Mouse (Mus musculus) spleen, embryonic (tissue): ENCODE measurements around the gene Hexim1.

Experiments used
- CTCF ChIA-PET: fragments of 350-600 bp; sonication (Branson Sonifier 250); formaldehyde crosslinking; loops from one replicate; lab custom pipeline; 2022; lab: Charles Lee

Gene Hexim1

GRCm38 (mm10) chr11:103096979-103097894 lies 18.8 kb upstream of the Hexim1 start:
- CTCF ChIA-PET = no interaction called here

- CTCF ChIA-PET = no interaction called here
Observed at GRCm38 (mm10) chr11:103098531-103099190, 17.4 kb upstream of the Hexim1 start.

- CTCF ChIA-PET = no interaction called here
Observed at GRCm38 (mm10) chr11:103099352-103099940, 16.6 kb upstream of the Hexim1 start.

- CTCF ChIA-PET = interaction anchor here (0.6 to 1.0 kb wide), 2 partner anchors 59 to 83 kb away, joined by 3 to 9 read pairs; no protein-coding TSS in a partner anchor
Observed at GRCm38 (mm10) chr11:103100361-103100760, 15.7 kb upstream of the Hexim1 start.

- CTCF ChIA-PET = interaction anchor here (0.7 to 1.0 kb wide), 3 partner anchors 22 to 116 kb away, joined by 3 read pairs; no protein-coding TSS in a partner anchor
Observed at GRCm38 (mm10) chr11:103101481-103101865, 14.6 kb upstream of the Hexim1 start, which contains the start of the genes Plcd3 and Acbd4. Gene Plcd3, minus strand, starts transcription at chr11:103101658. Gene Acbd4, plus strand, starts transcription at chr11:103101682.

- CTCF ChIA-PET = interaction anchor here (0.7 to 1.2 kb wide), 3 partner anchors 13 to 116 kb away, joined by 3 read pairs; no protein-coding TSS in a partner anchor
Observed at GRCm38 (mm10) chr11:103101866-103102501, 14.0 kb upstream of the Hexim1 start.

- CTCF ChIA-PET = interaction anchor here (0.6 to 1.2 kb wide), 4 partner anchors 12 to 95 kb away, joined by 3 to 4 read pairs (median 3); partner anchors contain the start of gene Hexim1
Observed at GRCm38 (mm10) chr11:103102725-103103349, 13.2 kb upstream of the Hexim1 start.

GRCm38 (mm10) chr11:103103621-103104020 lies 12.4 kb upstream of the Hexim1 start:
- CTCF ChIA-PET = interaction anchor here (1.2 to 2.5 kb wide), 2 partner anchors 12 to 55 kb away, joined by 3 to 15 read pairs; partner anchors contain the start of gene Hexim1

GRCm38 (mm10) chr11:103104469-103104868 lies 11.6 kb upstream of the Hexim1 start:
- CTCF ChIA-PET = interaction anchor here (1.2 to 2.5 kb wide), 3 partner anchors 11 to 55 kb away, joined by 3 to 15 read pairs (median 6); partner anchors contain the start of gene Hexim1

GRCm38 (mm10) chr11:103105180-103105725 lies 10.8 kb upstream of the Hexim1 start:
- CTCF ChIA-PET = interaction anchor here (1.8 to 2.5 kb wide), 2 partner anchors 11 to 54 kb away, joined by 6 to 15 read pairs; partner anchors contain the start of gene Hexim1

- CTCF ChIA-PET = interaction anchor here (0.6 to 2.5 kb wide), 3 partner anchors 10 to 54 kb away, joined by 5 to 15 read pairs (median 6); partner anchors contain the start of gene Hexim1
Observed at GRCm38 (mm10) chr11:103105810-103106209, 10.2 kb upstream of the Hexim1 start.

- CTCF ChIA-PET = interaction anchor here (0.6 to 1.8 kb wide), 2 partner anchors 10 to 53 kb away, joined by 5 to 6 read pairs; partner anchors contain the start of gene Hexim1
Observed at GRCm38 (mm10) chr11:103106386-103106785, 9.6 kb upstream of the Hexim1 start.

GRCm38 (mm10) chr11:103111301-103111700 lies 4.7 kb upstream of the Hexim1 start:
- CTCF ChIA-PET = no interaction called here

- CTCF ChIA-PET = no interaction called here
Observed at GRCm38 (mm10) chr11:103111881-103112551, 4.0 kb upstream of the Hexim1 start.

- CTCF ChIA-PET = no interaction called here
Observed at GRCm38 (mm10) chr11:103112552-103112912, 3.5 kb upstream of the Hexim1 start.

- CTCF ChIA-PET = no interaction called here
Observed at GRCm38 (mm10) chr11:103113005-103113404, 3.0 kb upstream of the Hexim1 start.

- CTCF ChIA-PET = interaction anchor here (2.2 kb wide), 1 partner anchor 19 kb away, joined by 6 read pairs; the partner anchor contains the start of gene Hexim2
Observed at GRCm38 (mm10) chr11:103113771-103114170, 2.3 kb upstream of the Hexim1 start.

- CTCF ChIA-PET = interaction anchor here (0.6 to 2.2 kb wide), 3 partner anchors 12 to 60 kb away, joined by 3 to 6 read pairs (median 3); partner anchors contain the start of gene Hexim2
Observed at GRCm38 (mm10) chr11:103114270-103114943, 1.6 kb upstream of the Hexim1 start.
